Mouse (Mus musculus) right cerebral cortex, adult 18-20 months (tissue): ENCODE data around the gene Col13a1.

Experiments
- DNase-seq: peaks from one replicate; pipeline ENCODE4 v3.0.0; 2022; ENCODE audit warnings: mixed read lengths

The Col13a1 gene

GRCm38 (mm10) chr10:61978866-61979340 is at the start of gene Col13a1:
TSS of gene Col13a1 (minus strand) at chr10:61979108.
- no peak for DNase-seq

DNA sequence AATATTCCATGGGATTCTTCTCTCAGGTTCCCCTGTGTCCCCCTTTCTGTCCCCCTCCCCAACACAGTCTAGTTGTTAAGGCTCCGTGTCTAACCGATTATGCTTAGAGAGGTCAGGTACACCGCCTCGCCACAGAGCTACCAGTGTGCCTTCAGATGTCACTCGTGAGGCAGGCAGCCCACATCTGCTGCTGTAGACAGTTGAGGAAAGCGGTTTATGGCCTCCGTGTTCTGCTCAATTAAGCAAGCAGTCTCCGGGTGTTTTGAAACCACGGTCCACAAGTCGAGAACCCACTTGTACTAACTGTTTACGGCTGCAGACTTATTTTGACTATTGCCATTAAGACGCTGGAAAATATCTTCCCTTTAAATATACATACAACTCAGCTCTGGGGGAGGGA is 48.8 kb upstream of the Col13a1 start:
- no peak for DNase-seq

GRCm38 (mm10) chr10:62023821-62024551 is 45.1 kb upstream of the Col13a1 start:
- DNase-seq: no peak

DNA sequence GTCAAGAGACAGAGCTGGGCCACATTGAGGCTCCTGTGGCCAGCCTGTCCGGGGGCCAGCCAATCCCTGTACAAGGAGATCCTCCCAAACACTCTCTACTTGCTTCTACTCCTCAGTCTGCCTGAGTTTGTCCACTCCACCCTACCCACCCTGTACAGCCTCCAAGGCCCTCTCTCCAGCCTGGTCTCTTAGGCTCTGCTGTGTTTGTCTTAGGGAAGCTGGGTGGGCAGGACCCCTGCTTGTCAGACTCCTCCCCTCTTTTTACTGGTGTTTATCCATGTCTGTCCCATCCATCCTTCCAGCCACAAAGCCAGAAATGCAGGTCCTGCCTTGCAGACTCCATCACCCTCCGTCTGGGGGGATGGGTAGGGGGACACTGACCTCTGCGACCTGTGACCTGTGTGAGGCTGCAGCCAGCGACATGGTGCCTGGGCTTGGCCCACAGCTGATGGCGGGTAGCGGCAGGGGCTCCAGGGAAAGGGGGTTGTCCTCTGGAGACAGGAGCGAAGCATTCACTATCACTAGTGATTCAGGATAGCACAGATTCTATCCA is 41.2 kb upstream of the Col13a1 start:
- DNase-seq: no peak

DNA sequence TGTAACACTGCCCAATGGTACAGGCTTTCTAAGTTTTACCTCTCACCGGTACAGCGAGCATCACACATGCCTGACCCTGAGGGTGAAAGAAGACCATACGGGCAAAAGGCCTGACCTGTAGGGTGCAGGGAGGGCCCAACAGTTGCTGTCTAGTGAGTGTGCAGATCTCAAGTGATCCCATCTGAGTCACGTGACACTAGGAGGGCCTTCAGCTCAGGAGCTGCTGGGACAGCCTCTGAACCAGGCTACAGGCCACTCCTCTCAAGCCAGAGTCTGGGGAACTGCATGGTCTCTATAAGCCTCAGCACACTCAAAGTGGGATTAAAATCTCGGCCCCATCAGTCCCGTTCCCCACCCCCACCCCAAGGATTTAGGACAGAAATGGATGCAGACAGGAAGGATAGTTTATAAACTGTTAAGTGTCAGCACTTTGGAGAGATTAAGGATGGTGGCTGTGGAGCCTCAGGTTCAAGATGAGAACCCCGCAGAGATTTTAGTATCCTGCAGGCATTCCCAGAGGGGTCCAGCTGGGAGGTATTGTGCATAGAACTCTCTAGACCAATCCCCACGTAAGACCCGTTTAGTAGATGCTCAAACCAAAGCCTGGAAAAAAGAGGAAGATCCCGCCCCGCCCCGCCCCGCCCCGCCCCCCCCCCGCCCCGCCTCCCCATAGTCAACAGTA is 40.6 kb upstream of the Col13a1 start:
- no peak for DNase-seq

DNA sequence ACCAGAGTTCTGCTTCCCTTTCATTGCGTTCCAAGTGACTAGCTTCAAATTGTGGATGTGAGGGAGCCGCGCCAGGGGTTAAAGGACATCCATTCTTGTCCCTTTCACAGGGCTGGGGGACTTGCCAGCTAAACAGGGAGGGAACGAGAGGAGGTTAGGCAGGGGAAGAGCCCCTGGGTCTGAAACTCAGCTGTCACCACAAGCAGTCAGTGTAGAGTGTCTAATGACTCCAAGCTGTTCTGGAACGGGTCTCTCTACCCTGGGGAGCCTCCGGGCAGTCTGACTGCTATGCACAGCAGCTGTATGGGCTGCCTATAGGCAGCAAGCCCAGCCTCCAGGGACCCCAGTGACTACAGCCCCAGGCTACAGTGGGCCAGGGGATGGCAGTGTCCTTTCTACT is 38.0 kb upstream of the Col13a1 start:
- no peak for DNase-seq

- no peak for DNase-seq
Measured at GRCm38 (mm10) chr10:62013190-62013589, 34.3 kb upstream of the Col13a1 start.

GRCm38 (mm10) chr10:62012371-62012770 is 33.5 kb upstream of the Col13a1 start:
- no peak for DNase-seq

- DNase-seq: no peak
Measured at GRCm38 (mm10) chr10:62009981-62010500, 31.1 kb upstream of the Col13a1 start.

- DNase-seq: no peak
Measured at GRCm38 (mm10) chr10:62007958-62008357, 29.1 kb upstream of the Col13a1 start.

DNA sequence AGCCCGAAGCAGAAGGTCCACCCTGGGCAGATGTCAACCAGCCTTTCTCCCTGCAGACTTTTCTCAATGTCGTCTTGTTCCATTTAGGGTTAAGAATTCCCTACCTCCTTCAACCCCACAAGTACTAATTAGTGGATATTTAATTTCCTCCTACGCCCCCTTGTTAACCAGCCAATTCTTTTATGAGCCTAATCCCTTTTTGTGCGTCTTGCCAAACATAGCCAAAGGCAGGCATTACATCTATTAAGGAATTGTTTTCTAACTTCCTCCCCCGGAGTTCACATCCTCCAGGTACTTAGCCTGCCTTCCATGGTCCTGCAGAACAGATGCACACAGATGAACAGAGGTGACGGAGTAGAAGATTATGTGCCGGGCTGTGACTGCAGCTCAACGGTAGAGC is 27.5 kb upstream of the Col13a1 start:
- DNase-seq: no peak

DNA sequence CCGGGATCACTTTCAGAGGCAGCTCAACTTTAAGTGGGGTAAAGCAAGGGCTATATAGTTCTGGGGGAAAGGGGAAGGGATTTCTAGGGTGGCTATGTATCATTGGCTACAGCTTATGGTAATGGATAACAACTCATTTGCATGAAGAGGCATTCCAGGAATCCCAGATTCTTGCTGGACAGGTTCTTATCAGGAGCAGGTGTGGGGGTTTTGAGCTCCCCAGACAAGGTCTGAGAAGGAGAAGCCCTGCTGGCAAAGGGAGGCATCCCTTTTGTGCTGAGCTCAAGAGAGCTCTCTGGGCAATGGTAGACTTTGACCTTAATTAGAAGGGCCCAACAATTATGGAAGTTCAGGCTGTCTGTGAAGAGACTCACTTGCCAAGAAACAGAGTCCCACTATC is 21.3 kb upstream of the Col13a1 start:
- DNase-seq: no peak

GRCm38 (mm10) chr10:61999766-62000165 is 20.9 kb upstream of the Col13a1 start:
- DNase-seq: no peak

GRCm38 (mm10) chr10:61991481-61992424 is 12.8 kb upstream of the Col13a1 start:
- DNase-seq: no peak

GRCm38 (mm10) chr10:61980424-61980823 is 1.5 kb upstream of the Col13a1 start:
- peak; percentile 84 for DNase-seq

DNA sequence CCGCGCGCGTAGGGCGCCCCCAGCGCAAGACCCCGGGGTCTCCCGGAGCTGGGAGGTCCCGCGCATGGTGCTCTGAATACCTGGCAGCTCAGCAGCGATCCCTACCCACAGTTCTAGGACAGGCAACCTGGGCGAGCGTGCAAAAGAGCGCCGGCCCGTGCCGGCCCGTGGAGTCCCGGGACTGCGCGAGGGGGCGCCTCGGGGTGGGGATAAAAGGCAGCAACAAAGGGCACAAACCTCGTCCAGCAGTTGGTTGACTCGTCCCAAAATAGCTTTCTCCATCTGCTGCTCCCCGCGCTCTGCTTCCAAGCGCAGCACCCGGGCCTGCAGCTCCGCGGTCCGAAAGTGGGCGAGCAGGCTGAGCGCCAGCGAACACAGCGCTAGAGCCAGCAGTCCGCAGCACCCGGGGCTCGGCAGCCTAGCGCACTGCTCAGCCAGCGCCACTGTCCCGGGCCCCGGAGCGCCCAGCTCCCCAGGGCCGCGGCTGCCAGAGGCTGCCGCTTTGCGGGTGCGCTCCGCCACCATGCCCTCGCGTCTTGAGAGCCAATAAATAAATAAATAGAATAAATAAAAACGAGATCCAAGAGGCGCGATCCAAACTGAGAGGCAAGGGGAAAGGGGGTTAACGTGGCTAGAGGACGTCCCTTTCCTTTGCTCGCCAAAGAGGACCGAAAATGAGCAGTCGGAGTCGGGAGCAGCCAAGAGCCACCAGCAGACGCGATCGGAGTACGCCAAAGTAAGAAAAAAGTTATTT is 619 bp downstream of the Col13a1 start:
- peak; percentile 61 for DNase-seq

- peak; percentile 11 for DNase-seq
Measured at GRCm38 (mm10) chr10:61977392-61978096, 1.4 kb downstream of the Col13a1 start.

- peak; percentile 6 for DNase-seq
Measured at GRCm38 (mm10) chr10:61976987-61977386, 1.9 kb downstream of the Col13a1 start.

GRCm38 (mm10) chr10:61974581-61974980 is 4.3 kb downstream of the Col13a1 start:
- DNase-seq: no peak

DNA sequence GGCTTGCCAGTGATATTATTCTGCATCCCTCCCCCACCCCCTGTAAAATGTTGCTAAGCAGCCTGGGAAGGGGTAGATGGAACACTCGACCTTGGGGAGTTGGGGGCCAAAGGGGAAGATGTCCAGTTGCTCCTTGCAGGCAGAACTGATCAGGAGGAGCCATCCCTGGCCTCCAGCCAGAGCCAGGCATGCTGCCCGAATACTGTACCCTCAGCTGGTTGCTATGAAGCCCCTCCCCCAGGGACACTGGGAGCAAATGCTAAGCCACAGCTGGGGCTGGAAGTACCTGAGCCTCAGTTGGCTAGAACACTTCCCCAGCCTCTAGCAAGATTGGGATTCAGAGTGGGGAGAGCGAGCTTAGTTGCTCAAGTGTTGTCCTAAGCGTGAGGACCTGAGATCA is 6.9 kb downstream of the Col13a1 start:
- DNase-seq: no peak

GRCm38 (mm10) chr10:61968003-61968553 is 10.8 kb downstream of the Col13a1 start:
- DNase-seq: no peak
